Mouse (Mus musculus): ENCODE measurements at regions not wholly inside any gene's neighbourhood (a gene's known extent, or its start where the extent isn't known, plus 50 kb on each side); places are given as distances from the start of the nearest gene placed in this dataset.
"Not testable (repeated sequence)": the region's sequence is repeated elsewhere in the genome, so short reads cannot be mapped to it uniquely, and the experiment has no call there.

- peak; percentile 12 to 20 for DNase-seq
- intact Hi-C loops (cut with DNase I) = no loop called here
These were observed 119.6 kb upstream of the Nt5e start for GRCm38 (mm10) chr9:88207378-88207777.

GRCm38 (mm10) chr9:88208022-88208421, 119.0 kb upstream of the Nt5e start:
- intact Hi-C loops (cut with DNase I) = no loop called here
- DNase-seq = no peak

- DNase-seq = no peak
- intact Hi-C loops (cut with DNase I) = no loop called here
These were observed 112.2 kb upstream of the Nt5e start for GRCm38 (mm10) chr9:88214758-88215157.

GRCm38 (mm10) chr9:88220360-88220759, 106.6 kb upstream of the Nt5e start:
- intact Hi-C loops (cut with DNase I) = loop anchor here (2.0 to 10.0 kb wide), 5 partner anchors 106 to 802 kb away; partner anchors contain the start of gene Tbx18
- no peak for DNase-seq

- DNase-seq = no peak
- intact Hi-C loops (cut with DNase I) = loop anchor here (1.0 to 10.0 kb wide), 6 partner anchors 106 to 802 kb away; partner anchors contain the start of gene Tbx18
These were observed 105.7 kb upstream of the Nt5e start for GRCm38 (mm10) chr9:88221276-88221675.

GRCm38 (mm10) chr9:88221850-88222353, 105.1 kb upstream of the Nt5e start:
- intact Hi-C loops (cut with DNase I) = loop anchor here (1.0 to 10.0 kb wide), 6 partner anchors 107 to 803 kb away; partner anchors contain the start of gene Tbx18
- DNase-seq = peak; percentile 60 to 82

- DNase-seq = no peak
- intact Hi-C loops (cut with DNase I) = no loop called here
These were observed 89.9 kb upstream of the Nt5e start for GRCm38 (mm10) chr9:88237126-88237525.

GRCm38 (mm10) chr9:88238346-88238745, 88.7 kb upstream of the Nt5e start:
- intact Hi-C loops (cut with DNase I) = no loop called here
- no peak for DNase-seq

GRCm38 (mm10) chr9:88240740-88241139, 86.3 kb upstream of the Nt5e start:
- intact Hi-C loops (cut with DNase I) = loop anchor here (1.0 to 2.0 kb wide), 3 partner anchors 122 to 304 kb away; no protein-coding TSS in a partner anchor
- DNase-seq = peak; percentile 42 to 46

- intact Hi-C loops (cut with DNase I) = loop anchor here (1.0 to 2.0 kb wide), 3 partner anchors 121 to 303 kb away; no protein-coding TSS in a partner anchor
- peak; percentile 90 to 91 for DNase-seq
These were observed 85.6 kb upstream of the Nt5e start for GRCm38 (mm10) chr9:88241203-88241995.

- DNase-seq = no peak
- intact Hi-C loops (cut with DNase I) = no loop called here
These were observed 84.5 kb upstream of the Nt5e start for GRCm38 (mm10) chr9:88242530-88242929.

GRCm38 (mm10) chr9:88244492-88244891, 82.5 kb upstream of the Nt5e start:
- intact Hi-C loops (cut with DNase I) = no loop called here

GRCm38 (mm10) chr9:88255948-88256347, 71.0 kb upstream of the Nt5e start:
- no peak for DNase-seq
- intact Hi-C loops (cut with DNase I) = loop anchor here (5.0 kb wide), 1 partner anchor 91 kb away; no protein-coding TSS in a partner anchor

More at GRCm38 (mm10) chr9:88244492-88244891, 82.5 kb upstream of the Nt5e start:
- no peak for DNase-seq

- DNase-seq = peak; percentile 83 to 87
- intact Hi-C loops (cut with DNase I) = loop anchor here (5.0 kb wide), 2 partner anchors 68 to 88 kb away; partner anchors contain the start of gene Nt5e
These were observed 67.4 kb upstream of the Nt5e start for GRCm38 (mm10) chr9:88259627-88260026.

- no peak for DNase-seq
- intact Hi-C loops (cut with DNase I) = loop anchor here (5.0 kb wide), 1 partner anchor 67 kb away; the partner anchor contains the start of gene Nt5e
These were observed 66.8 kb upstream of the Nt5e start for GRCm38 (mm10) chr9:88260072-88260635.

- intact Hi-C loops (cut with DNase I) = loop anchor here (5.0 kb wide), 1 partner anchor 65 kb away; the partner anchor contains the start of gene Nt5e
- DNase-seq = no peak
These were observed 64.5 kb upstream of the Nt5e start for GRCm38 (mm10) chr9:88262461-88262860.

GRCm38 (mm10) chr9:88266346-88266745, 60.7 kb upstream of the Nt5e start:
- DNase-seq; intact Hi-C loops (cut with DNase I): not testable (repeated sequence)

- no peak for DNase-seq
- intact Hi-C loops (cut with DNase I) = no loop called here
These were observed 58.2 kb upstream of the Nt5e start for GRCm38 (mm10) chr9:88268811-88269210.

GRCm38 (mm10) chr9:88269216-88269615, 57.8 kb upstream of the Nt5e start:
- no peak for DNase-seq
- intact Hi-C loops (cut with DNase I) = no loop called here

GRCm38 (mm10) chr9:88270836-88271235, 56.2 kb upstream of the Nt5e start:
- intact Hi-C loops (cut with DNase I) = no loop called here
- no peak for DNase-seq

- intact Hi-C loops (cut with DNase I) = no loop called here
These were observed 53.7 kb upstream of the Nt5e start for GRCm38 (mm10) chr9:88273304-88273703.

More at GRCm38 (mm10) chr9:88273304-88273703, 53.7 kb upstream of the Nt5e start:
- no peak for DNase-seq
